9 mouse cellular contexts compared by ENCODE assay signal in the genomic region with DNA sequence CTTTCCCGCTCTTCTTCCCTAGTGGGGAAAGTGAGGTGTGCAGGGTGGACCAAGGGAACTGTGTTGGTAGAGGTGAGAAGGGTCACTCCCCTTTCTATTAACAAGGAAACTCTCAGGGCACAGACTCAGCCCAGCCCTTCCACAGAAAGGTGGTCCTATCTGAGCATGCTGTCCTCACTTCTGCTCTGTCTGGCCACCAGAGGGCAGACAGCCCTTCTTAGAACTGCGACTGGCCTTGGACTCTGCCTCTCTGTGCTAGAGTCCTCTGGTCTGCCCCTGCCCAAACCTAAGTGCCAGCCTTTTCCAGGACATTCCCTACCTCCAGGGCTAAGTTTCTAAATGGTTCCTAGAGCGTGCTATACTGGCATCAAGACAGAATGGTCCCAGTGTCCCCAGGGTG. TPM values are rescaled to one million over a fixed set of nuclear protein-coding genes. Genes with fewer than 3 reads are reported as not detected.
DNase-seq lines count a peak whose midpoint lies in the region; ATAC-seq lines count a peak whose summit lies in the region.
"Had no signal": no experiment of that assay in that cellular context is flagged by ENCODE, and none has a peak within 500 bp of the region (broad histone marks: within the 10 kb centered on the region; RNA-seq: fewer than 3 reads in every experiment).

No protein-coding gene starts in this region.

- H3K4me1 ChIP-seq in forebrain, embryonic 16.5 days (replicated peaks; ENCODE audit: control insufficient read depth, insufficient read depth, low read length), result peaks cover 5% of the 10 kb centered on the region
- H3K4me1 ChIP-seq in hindbrain, embryonic 11.5 days (replicated peaks; ENCODE audit: control insufficient read depth, insufficient read depth, low read length), result no peaks in the 10 kb centered on the region

- no peaks in the 10 kb centered on the region for H3K36me3 ChIP-seq in forebrain, embryonic 16.5 days (ENCODE audit: control insufficient read depth, insufficient read depth)
- no peaks in the 10 kb centered on the region for H3K36me3 ChIP-seq in hindbrain, embryonic 11.5 days (ENCODE audit: control insufficient read depth, insufficient read depth, low read length)
- H3K36me3 ChIP-seq: limb, embryonic 15.5 days had no signal

- WGBS in forebrain, embryonic 16.5 days, result 41% methylated on average over 3 of the region's 3 CpGs
- 39% methylated on average over 3 of the region's 3 CpGs for WGBS in hindbrain, embryonic 11.5 days

- DNase-seq in Muller cell, postnatal 12 days (ENCODE audit: inconsistent ontology term), result peak; percentile 26
- DNase-seq in c-Kit-positive CD71-positive TER-119-negative erythroid progenitor cells, embryonic 14.5 days (ENCODE audit: low read depth), result peak; percentile 63
- peak; percentile 72 for DNase-seq in hindbrain, embryonic 11.5 days (ENCODE audit: low spot score)
- DNase-seq in layer of hippocampus, postnatal 10 days (ENCODE audit: low spot score in 2 of 2), result peak; percentile 66 to 77
- peak; percentile 82 for DNase-seq in lung, postnatal 10 days
- DNase-seq in retina, embryonic 14.5 days (ENCODE audit: low spot score), result peak; percentile 80
- DNase-seq in thymus, postnatal 4 days, result peak; percentile 79

- no peaks in the 10 kb centered on the region for H3K9me3 ChIP-seq in forebrain, embryonic 16.5 days (ENCODE audit: control insufficient read depth, low read length)
- H3K9me3 ChIP-seq in hindbrain, embryonic 11.5 days (ENCODE audit: control insufficient read depth, low read length), result no peaks in the 10 kb centered on the region
- H3K9me3 ChIP-seq: limb, embryonic 15.5 days had no signal

- H3K27ac ChIP-seq in forebrain, embryonic 16.5 days (ENCODE audit: low read length), result no peak overlapping the region
- H3K27ac ChIP-seq in hindbrain, embryonic 11.5 days (ENCODE audit: low read depth, low read length), result no peak overlapping the region
- H3K27ac ChIP-seq: limb, embryonic 15.5 days had no signal

- H3K4me3 ChIP-seq in forebrain, embryonic 16.5 days (replicated peaks; ENCODE audit: low read length), result no peak overlapping the region
- H3K4me3 ChIP-seq in hindbrain, embryonic 11.5 days (ENCODE audit: low read depth, low read length), result no peak overlapping the region
- H3K4me3 ChIP-seq: limb, embryonic 15.5 days had no signal

- peak; percentile 57; the same call in 1 of the 2 replicates for ATAC-seq in forebrain, embryonic 16.5 days
- peak; percentile 59; the same call in 1 of the 2 replicates for ATAC-seq in hindbrain, embryonic 11.5 days (ENCODE audit: low FRiP score)

- no peak overlapping the region for H3K4me2 ChIP-seq in forebrain, embryonic 16.5 days (ENCODE audit: low read length)
- no peak overlapping the region for H3K4me2 ChIP-seq in hindbrain, embryonic 11.5 days (replicated peaks; ENCODE audit: low read depth, low read length)
- H3K4me2 ChIP-seq: limb, embryonic 15.5 days had no signal

- no peaks in the 10 kb centered on the region for H3K27me3 ChIP-seq in forebrain, embryonic 16.5 days (replicated peaks; ENCODE audit: control insufficient read depth, insufficient read depth, low read length)
- no peaks in the 10 kb centered on the region for H3K27me3 ChIP-seq in hindbrain, embryonic 11.5 days (ENCODE audit: control insufficient read depth, insufficient read depth, low read length)
- H3K27me3 ChIP-seq: limb, embryonic 15.5 days had no signal

- no peak overlapping the region for H3K9ac ChIP-seq in forebrain, embryonic 16.5 days (replicated peaks; ENCODE audit: low read depth, low read length)
- H3K9ac ChIP-seq in hindbrain, embryonic 11.5 days (ENCODE audit: low read depth, low read length), result no peak overlapping the region
- H3K9ac ChIP-seq: limb, embryonic 15.5 days had no signal

RNA-seq across cellular contexts. Expression of a gene that starts 21.5 kb away (rescaled TPM):
- not detected in 2 replicates for polyA plus RNA-seq in forebrain, embryonic 16.5 days (2015; fragmentation: Nextera tagmentation; extraction: Ambion mirVana)
- polyA plus RNA-seq in hindbrain, embryonic 11.5 days (2014; fragmentation: Nextera tagmentation; extraction: Ambion mirVana), result not detected in 2 replicates
- total RNA-seq in layer of hippocampus, postnatal 10 days (2021), result not detected

RNA-seq across cellular contexts. Expression of a gene that starts 26.6 kb away (rescaled TPM):
- 146 and 149 TPM in 2 replicates for polyA plus RNA-seq in forebrain, embryonic 16.5 days (2015; fragmentation: Nextera tagmentation; extraction: Ambion mirVana)
- 58.4 and 71.3 TPM in 2 replicates for polyA plus RNA-seq in hindbrain, embryonic 11.5 days (2014; fragmentation: Nextera tagmentation; extraction: Ambion mirVana)
- 100 to 1,000 TPM; 115 TPM for total RNA-seq in layer of hippocampus, postnatal 10 days (2021)

RNA-seq across cellular contexts. Expression of a gene that starts 45.7 kb away (rescaled TPM):
- not detected in 2 replicates for polyA plus RNA-seq in forebrain, embryonic 16.5 days (2015; fragmentation: Nextera tagmentation; extraction: Ambion mirVana)
- polyA plus RNA-seq in hindbrain, embryonic 11.5 days (2014; fragmentation: Nextera tagmentation; extraction: Ambion mirVana), result not detected in 2 replicates
- not detected for total RNA-seq in layer of hippocampus, postnatal 10 days (2021)

Comparison
In these comparisons a context has a peak if more than half of its experiments do, and no peak if none do; other contexts are left out.
1. DNase-seq: peak in every context shown above with its lines; median percentile 82 in lung, postnatal 10 days; 80 in retina, embryonic 14.5 days; 79 in thymus, postnatal 4 days; 72 in hindbrain, embryonic 11.5 days; 72 in layer of hippocampus, postnatal 10 days; 63 in c-Kit-positive CD71-positive TER-119-negative erythroid progenitor cells, embryonic 14.5 days; 26 in Muller cell, postnatal 12 days.